Mouse (Mus musculus): ENCODE results near the gene Furin.

GRCm38 (mm10) chr7:80401041-80401859, 4.0 kb downstream of the Furin start:
- no peak for TF ChIP-seq CTCF (IDR thresholded peaks at IDR 0.05; ENCODE audit: low read depth, low read length)
- TF ChIP-seq POLR2AphosphoS5 (IDR thresholded peaks at IDR 0.05; ENCODE audit: insufficient replicate concordance, low read depth, low read length): no peak
- no peak for TF ChIP-seq GATA2 (IDR thresholded peaks at IDR 0.05; ENCODE audit: borderline replicate concordance, low read depth, low read length)
- TF ChIP-seq TAL1 (conservative IDR thresholded peaks at IDR 0.05; ENCODE audit: low read depth, low read length): no peak
- TF ChIP-seq GATA1 (IDR thresholded peaks at IDR 0.05; ENCODE audit: borderline replicate concordance, low read length): no peak
